Mouse (Mus musculus): Measurements from ENCODE around the gene B9d1.

The B9d1 gene

DNA sequence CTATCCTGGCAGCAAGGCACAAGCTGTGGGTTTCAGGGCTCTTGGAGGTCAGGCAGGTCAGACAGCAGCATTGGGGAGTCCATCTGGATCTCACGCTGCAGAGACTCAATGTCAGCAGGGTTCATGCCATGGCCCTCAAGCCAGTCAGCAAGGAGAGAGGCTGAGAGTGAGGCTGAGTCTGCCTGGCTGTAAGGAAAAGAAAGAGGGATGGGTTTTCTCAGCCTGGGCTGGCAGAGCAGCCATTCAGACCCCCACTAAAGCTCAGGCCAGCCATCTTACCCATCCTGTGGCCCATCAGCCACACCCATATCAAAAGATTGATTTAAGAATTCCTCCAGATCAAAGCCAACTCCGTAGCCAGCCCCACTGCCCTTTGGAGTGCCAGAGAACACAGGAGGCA lies 15.9 kb upstream of the B9d1 start:
- DNase-seq (ENCODE audit: low spot score in 2 of 2): no peak

DNA sequence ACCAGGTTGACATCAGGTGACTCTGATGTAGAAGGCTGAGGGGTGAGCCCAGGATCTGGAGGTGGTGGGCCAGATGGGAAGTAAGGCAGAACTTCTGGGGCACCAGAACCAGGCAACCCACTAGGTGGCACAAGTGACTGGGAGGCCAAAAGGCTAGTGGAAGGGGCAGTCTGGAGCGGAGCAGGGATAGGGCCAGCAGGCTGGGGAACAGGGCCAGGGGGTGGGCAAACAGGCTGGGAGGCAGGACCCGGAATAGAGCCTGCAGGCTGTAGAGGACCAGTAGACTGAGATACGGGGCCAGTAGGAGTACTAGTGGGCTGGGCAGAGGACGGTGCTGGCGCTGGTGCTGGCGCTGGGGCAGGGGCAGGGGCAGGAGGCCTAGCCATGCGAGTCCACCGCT lies 15.1 kb upstream of the B9d1 start:
- no peak for DNase-seq (ENCODE audit: low spot score in 2 of 2)

DNA sequence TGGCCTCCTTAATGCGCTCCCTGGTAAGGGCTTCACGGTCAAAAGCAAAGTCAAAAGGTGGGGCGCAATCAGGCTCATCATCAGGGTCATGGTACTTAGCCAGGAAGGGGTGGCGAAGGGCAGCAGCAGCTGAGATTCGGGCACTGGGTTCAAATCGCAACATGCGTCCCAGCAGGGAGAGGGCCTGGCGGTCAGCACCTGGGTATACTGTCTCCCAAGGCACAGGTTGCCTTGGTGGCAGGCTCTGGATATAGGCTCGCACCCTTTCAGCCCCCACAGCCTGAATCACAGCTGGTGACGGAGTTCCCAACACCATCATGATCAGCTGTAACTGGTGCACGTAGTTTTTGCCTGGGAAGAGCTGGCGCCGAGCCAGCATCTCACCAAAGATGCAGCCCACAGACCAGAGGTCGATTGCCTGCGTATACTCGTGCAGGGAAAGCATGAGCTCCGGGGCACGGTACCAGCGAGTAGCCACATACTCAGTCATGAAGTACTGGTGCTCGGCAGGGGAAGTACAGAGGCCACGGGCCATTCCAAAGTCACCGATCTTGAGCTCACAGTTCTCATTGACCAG lies 13.9 kb upstream of the B9d1 start:
- no peak for DNase-seq (ENCODE audit: low spot score in 2 of 2)

DNA sequence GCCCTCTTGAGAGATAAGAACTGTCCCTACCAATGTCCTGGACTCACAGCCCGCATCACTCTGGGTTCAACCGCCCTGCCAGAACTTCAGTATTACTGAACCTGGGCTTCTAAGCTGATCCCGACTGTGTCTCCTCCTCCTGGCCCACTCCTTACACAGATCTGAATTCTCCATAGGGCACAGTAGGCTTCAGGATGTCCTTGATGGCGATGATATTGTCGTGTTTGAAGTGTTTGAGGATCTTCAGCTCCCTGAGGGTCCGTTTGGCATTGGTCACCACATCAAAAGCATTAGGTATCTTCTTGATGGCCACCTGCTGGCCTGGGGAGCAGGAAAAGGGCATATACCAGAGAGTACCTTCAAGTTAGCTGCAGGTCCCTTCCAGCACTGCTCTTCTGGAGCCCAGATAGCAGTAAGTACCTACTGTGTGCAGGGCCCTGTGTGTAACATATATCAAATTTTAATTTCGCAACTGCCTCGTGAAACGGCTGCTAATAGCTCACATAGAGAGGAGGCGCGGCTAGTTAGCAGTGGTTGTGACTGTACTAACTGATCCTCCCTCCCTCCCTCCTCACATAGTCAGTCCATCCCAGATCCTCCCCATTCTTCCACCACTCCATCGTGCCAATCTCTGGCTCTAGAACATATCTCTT lies 12.1 kb upstream of the B9d1 start:
- no peak for DNase-seq (ENCODE audit: low spot score in 2 of 2)

- DNase-seq (ENCODE audit: low spot score in 2 of 2): no peak
These were observed 11.3 kb upstream of the B9d1 start for GRCm38 (mm10) chr11:61493525-61494128.

DNA sequence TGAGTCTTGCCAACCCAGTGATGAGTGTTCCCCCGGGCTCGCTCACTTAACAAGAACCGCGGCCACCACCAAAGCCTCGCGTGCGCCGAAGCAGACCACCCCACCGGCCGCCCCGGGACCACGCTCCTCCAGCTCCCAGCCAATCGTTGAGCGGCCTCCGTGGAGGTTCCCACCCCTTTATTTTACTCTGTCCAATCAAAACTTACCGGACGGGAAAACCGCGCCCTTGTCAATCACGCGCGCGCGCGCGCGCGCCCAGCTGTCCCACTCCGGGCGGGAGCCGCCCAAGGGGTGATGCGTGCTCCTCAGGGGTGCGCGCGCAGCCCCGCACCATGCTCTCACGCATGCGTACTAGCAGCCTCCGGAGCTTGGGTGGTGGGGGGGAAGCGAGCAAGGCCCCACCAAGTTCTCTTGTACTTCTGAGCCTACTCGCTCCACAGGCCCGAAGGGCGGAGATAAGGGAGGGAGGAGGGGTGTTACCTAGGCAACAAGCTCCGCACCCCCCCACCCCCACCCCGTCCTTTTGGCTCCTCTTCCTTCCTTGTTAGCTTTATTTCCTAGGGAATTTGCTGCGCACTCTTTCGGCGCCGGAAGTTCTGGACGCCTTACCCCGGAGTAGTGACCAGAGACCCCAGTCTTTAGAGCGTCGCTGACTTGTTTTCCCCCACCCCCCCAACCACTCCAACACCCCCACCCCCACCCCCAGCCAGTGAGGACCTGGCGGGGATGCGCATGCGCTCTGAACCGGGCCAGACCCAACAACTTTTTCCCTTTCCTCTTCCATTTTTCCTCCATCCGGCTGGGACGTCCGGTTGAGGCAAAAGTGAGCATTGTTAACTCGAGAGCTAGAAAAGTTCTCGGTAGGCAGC lies 10.6 kb upstream of the B9d1 start, which contains the start of gene Mapk7:
Gene Mapk7 (minus strand): TSS at position 278 of the 869 bp plus-strand sequence.
- peak; percentile 91 to 95 for DNase-seq (ENCODE audit: low spot score in 2 of 2)

DNA sequence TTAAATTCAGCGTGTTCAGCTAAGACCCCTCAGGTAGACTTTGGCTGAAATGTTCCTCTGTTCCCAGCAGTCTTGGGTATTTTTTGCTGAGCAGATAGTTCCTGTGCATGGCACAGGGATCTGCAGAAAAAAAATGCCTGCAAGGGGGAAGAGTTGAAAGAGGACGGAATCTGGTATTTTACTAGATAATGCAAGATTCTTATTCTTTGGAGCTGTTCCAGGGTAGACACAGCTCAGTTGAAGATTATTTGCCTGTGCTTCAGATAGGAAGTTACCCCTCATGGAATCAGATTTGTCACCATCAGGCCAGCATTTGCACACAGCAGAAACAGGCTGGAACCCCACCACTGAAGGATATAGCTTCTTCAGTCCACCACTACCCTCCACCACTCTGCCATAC lies 9.4 kb upstream of the B9d1 start:
- no peak for DNase-seq (ENCODE audit: low spot score in 2 of 2)

DNA sequence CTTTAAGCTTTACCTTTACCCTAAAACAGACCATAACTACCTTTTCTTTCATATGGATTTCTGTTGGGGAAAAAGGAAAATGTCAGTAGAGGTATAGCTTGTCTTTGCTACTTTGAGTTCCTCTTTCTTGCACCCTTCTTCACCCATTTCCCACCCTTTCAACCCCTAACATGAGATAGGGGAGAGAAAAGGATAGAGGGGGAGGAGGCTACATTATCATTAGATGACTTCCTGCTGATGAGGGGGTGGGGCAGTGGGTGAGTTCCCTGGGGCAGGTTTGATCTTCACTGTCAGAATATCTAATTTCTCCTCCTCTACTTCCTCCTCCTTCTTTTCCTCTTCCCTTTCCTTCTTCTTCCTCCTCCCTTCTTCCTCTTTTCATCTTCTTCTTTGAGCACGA lies 7.5 kb upstream of the B9d1 start:
- DNase-seq (ENCODE audit: low spot score in 2 of 2): no peak

DNA sequence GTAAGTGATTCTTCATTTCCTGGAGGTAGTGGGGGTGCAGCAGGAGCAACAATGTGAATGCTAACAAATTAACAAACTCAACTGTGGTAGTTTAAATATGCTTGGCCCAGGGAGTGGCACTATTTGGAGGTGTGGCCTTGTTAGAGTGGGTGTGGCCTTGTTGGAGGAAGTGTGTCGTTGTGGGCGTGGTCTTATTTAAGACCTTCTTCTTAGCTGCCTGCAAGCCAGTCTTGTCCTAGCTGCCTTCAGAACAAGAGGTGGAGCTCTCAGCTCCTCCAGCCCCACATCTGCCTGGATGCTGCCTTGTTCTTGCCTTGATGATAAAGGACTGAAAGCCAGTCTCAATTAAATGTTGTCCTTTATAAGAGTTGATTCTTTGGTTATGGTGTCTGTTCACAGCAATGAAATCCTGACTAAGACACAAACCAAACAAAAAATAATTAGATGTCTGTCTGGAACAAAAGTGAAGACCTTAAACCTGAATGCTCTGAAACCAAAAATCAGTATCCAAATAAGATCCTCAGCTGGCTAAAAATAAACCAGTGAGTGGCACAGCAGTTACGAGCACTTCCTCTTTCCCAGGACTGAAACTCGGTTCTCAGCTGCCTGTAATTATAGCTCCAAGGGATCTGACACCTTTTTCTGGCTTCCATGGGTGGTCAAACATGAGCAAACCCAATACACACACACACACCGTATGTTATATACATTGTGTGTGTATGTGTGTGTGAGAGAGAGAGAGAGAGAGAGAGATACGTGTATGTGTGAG lies 6.0 kb upstream of the B9d1 start:
- DNase-seq (ENCODE audit: low spot score in 2 of 2): peak in 1 of 2 experiments; percentile 35

- DNase-seq (ENCODE audit: low spot score in 2 of 2): no peak
These were observed 1.0 kb upstream of the B9d1 start for GRCm38 (mm10) chr11:61503933-61504332.

DNA sequence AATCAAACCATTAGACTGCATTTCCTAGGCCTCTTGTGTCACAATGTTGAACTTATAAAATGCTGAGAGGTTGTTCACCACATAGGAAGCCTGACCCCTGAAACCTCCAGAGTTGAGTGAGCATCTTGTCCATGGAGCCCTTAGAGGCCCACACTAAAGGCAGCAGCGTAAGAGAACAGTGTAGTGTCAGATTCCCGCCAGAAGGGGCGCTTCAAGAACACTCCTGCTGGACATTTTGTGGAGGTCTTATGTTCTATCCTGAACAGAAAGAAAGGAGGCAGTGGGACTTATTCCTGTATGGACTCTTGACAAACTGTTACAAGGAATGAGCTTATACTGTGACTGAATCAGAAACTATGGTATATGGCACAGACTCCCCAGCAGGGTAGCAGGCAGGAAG lies 10.0 kb downstream of the B9d1 start:
- DNase-seq (ENCODE audit: low spot score in 2 of 2): peak in 1 of 2 experiments; percentile 25

DNA sequence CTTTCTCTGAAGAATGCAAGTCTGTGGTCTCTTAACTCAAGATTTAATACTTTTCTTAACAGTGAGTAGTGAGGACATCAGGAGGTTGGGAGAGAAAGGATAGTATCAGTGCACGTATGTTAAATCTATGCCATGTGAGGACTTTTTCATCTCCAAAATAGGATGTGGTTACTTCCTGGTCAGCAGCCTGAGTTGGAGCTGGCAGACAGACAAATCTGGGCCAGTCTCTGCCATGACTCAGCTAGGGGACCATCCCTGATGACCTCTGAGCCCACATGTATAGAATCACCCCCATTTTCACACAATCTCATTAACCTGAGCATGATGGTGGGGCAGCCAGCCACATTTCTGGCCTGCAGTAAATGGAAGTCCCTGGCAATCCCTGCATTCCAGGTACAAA lies 13.0 kb downstream of the B9d1 start:
- DNase-seq (ENCODE audit: low spot score in 2 of 2): no peak

DNA sequence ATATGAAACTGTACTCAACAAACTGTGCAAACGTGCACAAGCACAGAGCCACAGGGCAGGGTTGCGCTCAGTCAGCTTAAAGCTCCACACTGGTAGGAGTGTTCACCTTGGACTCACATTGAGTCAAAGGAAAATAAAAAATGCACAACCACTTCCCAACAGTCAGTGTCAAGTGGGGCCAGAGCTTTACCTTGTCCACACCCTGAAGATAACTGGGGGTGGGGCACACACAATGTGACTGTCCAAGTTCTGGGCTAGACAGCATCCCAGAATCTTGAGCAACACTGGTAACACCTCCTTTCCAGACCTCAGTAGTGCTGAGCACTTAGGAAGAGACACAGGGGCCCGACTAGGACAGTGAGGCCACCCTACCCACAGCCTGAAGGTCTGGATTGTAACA lies 13.9 kb downstream of the B9d1 start:
- no peak for DNase-seq (ENCODE audit: low spot score in 2 of 2)

DNA sequence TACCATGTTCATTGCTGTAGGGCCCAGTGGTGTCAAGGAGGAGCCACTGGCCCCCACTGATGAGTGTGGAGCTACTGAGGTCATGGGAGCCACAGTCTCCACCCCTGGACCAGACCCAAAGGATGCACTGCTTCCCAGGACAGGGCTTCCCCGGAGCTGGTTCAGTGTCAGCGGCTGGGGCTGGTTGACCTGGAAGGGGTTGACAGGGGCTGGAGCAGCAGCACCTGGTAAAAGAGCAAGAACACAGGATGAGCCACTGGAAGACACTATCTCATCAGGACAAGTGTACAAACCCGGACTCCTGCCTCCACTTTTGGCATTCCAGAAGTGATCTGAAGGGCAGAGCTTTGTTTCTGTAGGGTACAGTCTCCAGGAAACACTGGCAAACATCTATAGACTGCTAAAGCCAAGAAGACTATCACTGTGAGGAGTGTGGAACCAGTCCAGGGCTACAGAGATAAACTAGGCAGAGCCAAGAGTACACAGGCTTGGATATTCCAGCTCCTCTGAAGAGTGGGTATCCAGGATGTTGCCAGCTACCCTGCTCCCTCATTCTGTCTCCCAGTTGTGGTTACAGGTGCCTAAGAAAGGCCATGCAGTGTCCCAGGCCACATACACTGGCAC lies 14.7 kb downstream of the B9d1 start:
- no peak for DNase-seq (ENCODE audit: low spot score in 2 of 2)

GRCm38 (mm10) chr11:61526872-61527271 lies 21.9 kb downstream of the B9d1 start:
- DNase-seq (ENCODE audit: low spot score in 2 of 2): no peak

DNA sequence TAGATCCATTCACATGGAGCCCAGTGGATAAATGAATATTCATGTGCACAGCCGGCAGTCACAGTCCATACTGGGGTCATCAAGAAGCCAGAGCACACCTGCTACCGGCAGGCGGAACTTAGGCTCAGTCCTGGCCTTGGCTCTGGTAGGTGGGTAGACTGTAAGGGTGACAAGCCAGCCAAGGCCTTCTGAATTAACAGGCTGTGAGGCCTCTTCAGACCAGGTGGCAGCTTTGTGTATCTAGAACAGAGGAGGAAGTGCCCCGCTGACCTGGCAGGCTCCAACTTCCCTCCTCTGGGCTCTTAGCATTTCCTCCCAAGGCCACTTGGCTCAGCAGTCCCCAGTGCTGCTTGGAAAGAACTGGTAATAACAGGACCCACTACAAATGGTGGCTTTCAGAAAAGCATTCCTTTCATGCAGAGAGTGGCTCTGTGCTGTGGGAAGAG lies 24.3 kb downstream of the B9d1 start:
- no peak for DNase-seq (ENCODE audit: low spot score in 2 of 2)

DNA sequence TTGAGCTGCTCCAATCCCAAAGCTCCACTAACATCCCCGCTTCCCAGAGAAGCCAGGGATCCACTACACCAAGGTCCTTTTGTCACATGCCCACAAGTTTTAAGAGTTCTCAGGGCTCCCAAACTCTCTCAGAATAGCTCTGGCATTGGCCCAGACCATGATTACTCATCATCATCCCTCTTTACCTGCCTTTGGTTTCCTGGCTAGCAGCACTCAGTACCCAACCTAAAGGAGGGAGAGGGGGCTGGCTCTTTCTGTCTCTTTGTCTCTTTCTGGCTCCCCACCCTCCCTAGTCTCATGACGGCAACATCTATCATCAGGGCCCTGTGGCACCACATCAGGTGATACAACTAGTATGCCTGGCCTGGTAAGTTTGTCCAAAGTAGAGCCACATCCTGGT lies 27.9 kb downstream of the B9d1 start:
- DNase-seq (ENCODE audit: low spot score in 2 of 2): no peak

GRCm38 (mm10) chr11:61533571-61533970 lies 28.6 kb downstream of the B9d1 start:
- no peak for DNase-seq (ENCODE audit: low spot score in 2 of 2)

DNA sequence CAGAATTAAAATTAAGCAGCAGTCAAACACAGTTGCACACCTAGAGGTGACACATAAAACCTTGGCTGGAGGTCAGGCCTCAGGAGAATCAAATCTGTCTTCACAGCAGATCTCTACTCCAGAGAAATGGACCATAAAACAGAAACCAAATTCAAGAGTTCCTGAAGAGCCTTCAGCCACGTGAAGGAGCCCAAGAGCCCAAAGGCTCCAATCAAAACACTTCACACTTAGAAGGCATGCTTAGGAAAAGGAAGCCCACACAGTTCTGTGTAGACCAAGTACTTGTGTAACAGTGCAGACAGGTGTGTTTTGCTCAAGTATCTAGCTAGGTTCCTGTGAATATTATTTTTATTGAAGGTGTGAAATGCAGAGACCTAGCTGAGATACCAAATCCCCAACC lies 30.6 kb downstream of the B9d1 start:
- DNase-seq (ENCODE audit: low spot score in 2 of 2): no peak

GRCm38 (mm10) chr11:61536952-61537351 lies 32.0 kb downstream of the B9d1 start:
- DNase-seq (ENCODE audit: low spot score in 2 of 2): no peak

- no peak for DNase-seq (ENCODE audit: low spot score in 2 of 2)
These were observed 32.4 kb downstream of the B9d1 start for GRCm38 (mm10) chr11:61537362-61537761.

All from natural killer cell, adult 2 months (primary cell).